Mouse (Mus musculus) frontal cortex, postnatal 25 days (tissue): ENCODE data around the gene 5730455P16Rik.
"Not testable (repeated sequence)": the region's sequence is repeated elsewhere in the genome, so short reads cannot be mapped to it uniquely, and the experiment has no call there.

ENCODE experiments used
- DNase-seq, 2 experiments: peaks; one replicate each; pipeline ENCODE4 v3.0.0; 2022; ENCODE audit warnings: low spot score in 2 of 2

Gene 5730455P16Rik

GRCm38 (mm10) chr11:80379184-80379583 is 1.4 kb upstream of the 5730455P16Rik start:
- DNase-seq, result not testable (repeated sequence)

- not testable (repeated sequence) for DNase-seq
Observed at GRCm38 (mm10) chr11:80378452-80379068, 726 bp upstream of the 5730455P16Rik start.

- no peak for DNase-seq
Observed at GRCm38 (mm10) chr11:80376651-80377050, 1.2 kb downstream of the 5730455P16Rik start.

GRCm38 (mm10) chr11:80368949-80369348 is 8.9 kb downstream of the 5730455P16Rik start:
- DNase-seq, result no peak

GRCm38 (mm10) chr11:80354832-80355231 is 23.0 kb downstream of the 5730455P16Rik start:
- no peak for DNase-seq

GRCm38 (mm10) chr11:80351832-80352430 is 25.9 kb downstream of the 5730455P16Rik start:
- DNase-seq, result peak; percentile 82 to 86

- no peak for DNase-seq
Observed at GRCm38 (mm10) chr11:80342482-80342881, 35.4 kb downstream of the 5730455P16Rik start.

- DNase-seq, result no peak
Observed at GRCm38 (mm10) chr11:80336351-80336730, 41.5 kb downstream of the 5730455P16Rik start.

- DNase-seq, result no peak
Observed at GRCm38 (mm10) chr11:80335609-80336350, 42.1 kb downstream of the 5730455P16Rik start.

GRCm38 (mm10) chr11:80332709-80333400 is 45.0 kb downstream of the 5730455P16Rik start:
- no peak for DNase-seq

- DNase-seq, result no peak
Observed at GRCm38 (mm10) chr11:80324636-80325035, 53.2 kb downstream of the 5730455P16Rik start.

GRCm38 (mm10) chr11:80323255-80323654 is 54.6 kb downstream of the 5730455P16Rik start:
- no peak for DNase-seq

GRCm38 (mm10) chr11:80315743-80316639 is 61.8 kb downstream of the 5730455P16Rik start:
- DNase-seq, result no peak

GRCm38 (mm10) chr11:80313944-80314343 is 63.9 kb downstream of the 5730455P16Rik start:
- DNase-seq, result no peak

GRCm38 (mm10) chr11:80313462-80313861 is 64.4 kb downstream of the 5730455P16Rik start:
- no peak for DNase-seq

- no peak for DNase-seq
Observed at GRCm38 (mm10) chr11:80312565-80312964, 65.3 kb downstream of the 5730455P16Rik start.

- no peak for DNase-seq
Observed at GRCm38 (mm10) chr11:80312049-80312448, 65.8 kb downstream of the 5730455P16Rik start.

- no peak for DNase-seq
Observed at GRCm38 (mm10) chr11:80311271-80311670, 66.6 kb downstream of the 5730455P16Rik start.
